Mouse (Mus musculus) CD4-positive, CD25-positive, alpha-beta regulatory T cell, adult 2 months (primary cell): Measurements from ENCODE around the gene Npas3.

Experiments used
- DNase-seq: peaks from one replicate; pipeline ENCODE4 v3.0.0-alpha.2; 2012; ENCODE audit warnings: low read depth, low spot score

Gene Npas3

GRCm38 (mm10) chr12:53410647-53411046 is 162.2 kb downstream of the Npas3 start:
- DNase-seq: no peak

DNA sequence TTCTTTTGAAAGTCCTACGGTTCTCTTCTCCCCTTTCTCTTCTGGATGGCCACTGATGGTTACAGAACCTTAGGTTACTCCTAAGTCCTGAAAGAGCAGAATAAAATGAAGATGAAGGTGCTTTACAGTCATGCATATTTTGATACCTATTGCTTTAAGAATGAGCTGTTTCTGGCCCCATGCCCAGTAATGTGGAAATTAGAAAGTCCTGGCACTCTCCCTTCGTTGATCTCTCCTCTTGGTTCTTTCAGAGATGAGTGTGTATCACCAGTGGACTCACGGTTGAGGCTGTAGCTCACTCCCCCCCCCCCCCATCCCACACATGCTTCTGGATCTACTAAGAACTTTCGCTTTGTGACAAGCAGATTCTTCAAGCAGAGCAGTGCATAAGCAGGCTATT is 167.6 kb downstream of the Npas3 start:
- no peak for DNase-seq

GRCm38 (mm10) chr12:53421701-53422100 is 173.2 kb downstream of the Npas3 start:
- DNase-seq: no peak

GRCm38 (mm10) chr12:53423631-53424030 is 175.2 kb downstream of the Npas3 start:
- DNase-seq: no peak

GRCm38 (mm10) chr12:53426006-53426405 is 177.5 kb downstream of the Npas3 start:
- no peak for DNase-seq

DNA sequence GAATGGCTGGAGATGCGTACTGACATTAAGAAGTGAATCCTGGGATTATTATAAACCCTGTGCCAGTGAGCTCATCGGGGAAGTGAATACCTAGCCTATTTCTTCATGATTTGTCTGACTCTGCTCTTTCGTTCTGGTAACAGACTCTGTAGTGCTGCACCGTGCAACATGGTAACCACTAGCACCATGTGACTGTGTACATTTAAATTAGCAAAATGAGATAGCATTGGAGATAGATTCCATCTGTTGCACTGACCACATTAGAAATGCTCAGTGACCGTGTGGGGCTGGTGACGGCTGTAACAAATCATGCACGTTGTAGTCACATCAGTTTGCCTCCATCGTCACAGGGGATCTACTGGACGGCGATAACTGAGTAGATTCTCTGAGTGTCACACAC is 178.7 kb downstream of the Npas3 start:
- no peak for DNase-seq

GRCm38 (mm10) chr12:53442029-53442428 is 193.6 kb downstream of the Npas3 start:
- DNase-seq: no peak

- DNase-seq: no peak
These were observed 199.0 kb downstream of the Npas3 start for GRCm38 (mm10) chr12:53447469-53447868.

- DNase-seq: no peak
These were observed 199.6 kb downstream of the Npas3 start for GRCm38 (mm10) chr12:53448040-53448439.

DNA sequence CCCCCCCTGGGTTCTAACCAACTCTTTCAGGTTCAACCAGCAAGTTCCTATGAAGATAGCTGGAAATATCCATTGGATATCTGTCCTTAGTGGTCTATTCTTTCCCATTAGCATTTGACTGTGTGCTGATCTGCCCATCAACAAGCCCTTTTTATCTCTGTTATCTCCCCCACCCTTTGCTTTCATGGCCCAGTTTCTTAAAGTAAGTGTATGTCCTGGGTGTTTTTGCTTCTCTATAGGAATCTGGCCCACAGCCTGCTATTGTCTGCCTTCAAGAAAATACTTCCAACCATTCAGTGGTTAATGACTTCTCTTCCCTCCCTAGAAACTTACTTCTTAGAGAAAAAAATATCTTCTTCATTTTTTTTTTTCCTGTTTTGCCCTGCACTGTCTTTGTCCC is 219.1 kb downstream of the Npas3 start:
- no peak for DNase-seq

DNA sequence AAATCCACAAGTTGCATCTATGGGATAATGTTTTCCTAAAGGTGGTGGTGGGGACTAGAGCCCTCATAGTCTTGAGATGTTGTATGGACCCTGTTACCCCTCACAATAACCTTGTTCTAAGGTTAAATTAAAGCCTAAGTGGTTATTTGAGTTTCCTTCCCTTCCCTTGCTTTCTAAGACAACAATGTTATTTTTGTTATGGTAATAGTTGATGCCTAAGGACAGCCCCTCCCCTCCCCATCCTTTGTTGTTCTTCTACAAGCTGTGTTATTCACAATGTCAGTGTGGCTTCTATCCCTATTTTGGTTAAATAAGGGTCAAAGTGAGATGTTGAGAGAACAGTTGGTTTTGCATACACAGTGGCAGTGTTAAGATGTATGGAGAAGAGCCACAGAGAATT is 226.0 kb downstream of the Npas3 start:
- no peak for DNase-seq

- DNase-seq: no peak
These were observed 236.4 kb downstream of the Npas3 start for GRCm38 (mm10) chr12:53484924-53485323.

DNA sequence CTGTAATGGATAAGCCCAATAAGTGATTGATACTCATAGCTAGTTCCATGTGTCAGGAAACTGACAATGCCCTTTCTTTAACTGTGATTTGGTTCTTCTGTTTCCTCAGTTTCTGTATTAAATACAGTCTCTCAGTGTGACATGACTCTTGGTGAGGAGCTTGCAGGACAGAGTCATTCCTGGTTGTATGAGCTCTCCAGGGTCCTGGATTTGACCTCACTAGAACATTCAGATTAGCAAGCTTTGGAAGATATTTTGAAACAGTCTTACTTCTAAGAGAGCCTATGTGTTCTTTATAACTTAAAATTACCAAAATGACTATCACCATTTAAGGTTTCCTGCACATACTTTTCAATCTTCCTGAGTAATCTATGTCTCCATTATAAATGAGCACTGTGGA is 247.9 kb downstream of the Npas3 start:
- no peak for DNase-seq

GRCm38 (mm10) chr12:53514885-53515284 is 266.4 kb downstream of the Npas3 start:
- DNase-seq: no peak

DNA sequence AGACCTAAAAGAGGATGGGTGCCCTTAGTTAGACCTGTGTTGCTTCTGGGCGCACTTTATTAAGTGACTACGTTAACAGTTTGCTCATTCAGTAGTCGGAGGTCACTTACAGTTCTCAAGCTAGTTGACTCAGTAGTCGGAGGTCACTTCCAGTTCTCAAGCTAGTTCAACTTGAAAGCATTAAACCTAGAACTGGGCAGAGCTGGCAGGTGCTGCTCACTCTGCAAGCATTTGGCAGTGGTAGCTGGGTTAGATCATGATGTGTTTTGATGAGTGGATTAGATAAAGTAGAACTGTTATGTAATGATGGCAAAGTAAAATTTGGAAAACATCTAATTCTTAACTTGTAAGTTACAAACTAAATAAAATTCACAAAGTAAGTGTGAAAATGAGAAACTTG is 271.1 kb downstream of the Npas3 start:
- no peak for DNase-seq

GRCm38 (mm10) chr12:53522631-53523030 is 274.2 kb downstream of the Npas3 start:
- no peak for DNase-seq

GRCm38 (mm10) chr12:53527046-53527445 is 278.6 kb downstream of the Npas3 start:
- no peak for DNase-seq

DNA sequence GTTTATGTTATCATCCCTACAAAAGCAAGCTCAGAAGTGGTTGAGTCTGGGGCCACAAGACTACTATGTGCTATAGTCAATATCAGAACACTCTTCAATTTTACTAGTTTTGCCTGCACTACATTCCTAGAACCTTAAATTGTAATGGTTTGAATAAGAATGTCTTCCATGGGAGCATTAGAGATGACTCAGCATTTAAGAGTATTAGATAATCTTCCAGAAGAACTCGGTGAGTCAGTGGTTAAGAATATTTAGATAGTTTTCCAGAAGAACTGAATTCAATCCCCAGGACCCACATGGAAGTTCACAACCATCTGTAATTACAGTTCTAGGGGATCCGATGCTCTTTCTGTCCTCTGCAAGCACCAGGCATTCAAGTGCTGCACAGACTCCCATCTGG is 280.9 kb downstream of the Npas3 start:
- no peak for DNase-seq

DNA sequence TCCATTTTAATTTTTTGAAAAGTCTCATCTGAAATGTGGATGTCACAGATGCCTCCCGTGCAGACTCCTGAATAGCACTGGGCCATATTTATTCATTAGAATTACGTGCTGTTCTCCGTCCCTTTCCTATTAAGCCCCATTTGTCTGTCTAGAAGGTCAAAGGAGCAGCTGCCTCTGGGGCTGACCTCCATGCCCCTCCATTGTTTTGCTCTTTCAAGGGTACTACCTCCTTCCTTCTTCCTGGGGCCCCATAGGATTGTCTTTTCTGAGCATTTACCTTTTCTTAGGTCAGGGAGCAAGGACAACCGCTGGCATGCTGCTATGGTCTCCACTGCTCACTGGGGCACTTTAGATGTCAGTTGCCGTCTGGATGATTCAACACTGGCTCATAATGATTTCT is 288.3 kb downstream of the Npas3 start:
- no peak for DNase-seq

GRCm38 (mm10) chr12:53556359-53556758 is 307.9 kb downstream of the Npas3 start:
- DNase-seq: no peak

- DNase-seq: no peak
These were observed 309.8 kb downstream of the Npas3 start for GRCm38 (mm10) chr12:53558259-53558658.

- DNase-seq: no peak
These were observed 318.4 kb downstream of the Npas3 start for GRCm38 (mm10) chr12:53566712-53567387.

- DNase-seq: no peak
These were observed 332.7 kb downstream of the Npas3 start for GRCm38 (mm10) chr12:53581181-53581580.

DNA sequence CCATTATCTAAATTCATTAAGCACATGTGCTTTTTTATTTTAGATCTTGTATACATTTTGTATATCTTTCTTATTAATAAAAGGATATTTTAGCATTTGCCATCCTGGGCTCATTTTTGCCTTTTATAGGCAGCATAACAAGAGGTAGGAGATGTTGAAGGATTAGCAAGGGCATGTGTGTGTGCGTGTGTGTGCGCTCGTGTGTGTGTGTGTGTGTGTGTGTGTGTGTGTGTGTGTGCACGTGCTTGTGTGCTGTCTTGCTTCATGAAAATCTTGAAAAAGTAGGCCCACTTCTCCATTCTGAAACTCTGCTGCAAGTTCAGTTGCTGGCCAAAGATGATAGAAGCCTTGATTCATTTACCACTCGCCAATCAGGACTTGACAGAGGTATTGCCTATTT is 338.8 kb downstream of the Npas3 start:
- DNase-seq: no peak
